In genomic region chr11:61268626-61269349, GRCm38 (mm10) we compare ENCODE assay signal across 28 mouse cellular contexts. TPM values are rescaled to one million over a fixed set of nuclear protein-coding genes. Genes with fewer than 3 reads are reported as not detected.
A peak's percentile ranks its signal among the peaks of the same experiment; 100 is the strongest.
DNase-seq lines count a peak whose midpoint lies in the region; ATAC-seq and TF ChIP-seq lines count a peak whose summit lies in the region.
"Had no signal": no experiment of that assay in that cellular context is flagged by ENCODE, and none has a peak within 500 bp of the region (broad histone marks: within the 10 kb centered on the region; RNA-seq: fewer than 3 reads in every experiment).

No protein-coding gene starts in this region.

- 75% methylated on average over 6 of the region's 6 CpGs for WGBS in liver, embryonic 11.5 days
- 56% methylated on average over 6 of the region's 6 CpGs for WGBS in liver, embryonic 16.5 days (ENCODE audit: insufficient replicate concordance)
- 54% methylated on average over 6 of the region's 6 CpGs for WGBS in small intestine, adult 2 months

- peaks cover 5% of the 10 kb centered on the region; the same call in 1 of the 2 replicates for H3K4me1 ChIP-seq in liver, embryonic 11.5 days (replicated peaks; ENCODE audit: control insufficient read depth, insufficient read depth, low read length)
- H3K4me1 ChIP-seq in liver, embryonic 16.5 days (ENCODE audit: control insufficient read depth, low read depth, low read length): peaks cover 16% of the 10 kb centered on the region
- peaks cover 21% of the 10 kb centered on the region; the same call in 1 of the 2 replicates for H3K4me1 ChIP-seq in small intestine, adult 2 months (ENCODE audit: control insufficient read depth, insufficient read depth, insufficient read length, low read length)

- no peak overlapping the region for H3K27ac ChIP-seq in liver, embryonic 11.5 days (ENCODE audit: low read depth, low read length)
- peak overlapping the region; percentile 81 for H3K27ac ChIP-seq in liver, embryonic 16.5 days (ENCODE audit: low read length)
- peak overlapping the region; percentile 74 for H3K27ac ChIP-seq in small intestine, adult 2 months (ENCODE audit: insufficient read depth, low read depth, low read length)
- H3K27ac ChIP-seq: heart, embryonic 13.5 days; hindbrain, embryonic 14.5 days; kidney, postnatal 0 days; lung, embryonic 15.5 days; midbrain, embryonic 13.5 days; neural tube, embryonic 13.5 days had no signal

- ATAC-seq in liver, embryonic 11.5 days (replicated peaks; ENCODE audit: low FRiP score): no peak
- peak; percentile 46 for ATAC-seq in liver, embryonic 16.5 days (ENCODE audit: low read depth)
- no peak for ATAC-seq in frontal cortex, adult (ENCODE audit: low TSS enrichment)
- ATAC-seq: forebrain, postnatal 0 days; midbrain, embryonic 13.5 days had no signal

- no peaks in the 10 kb centered on the region for H3K9me3 ChIP-seq in liver, embryonic 11.5 days (ENCODE audit: control insufficient read depth, low read length)
- H3K9me3 ChIP-seq in liver, embryonic 16.5 days (replicated peaks; ENCODE audit: control insufficient read depth, low read length): no peaks in the 10 kb centered on the region
- H3K9me3 ChIP-seq: G1E; heart, embryonic 13.5 days; lung, embryonic 15.5 days; midbrain, embryonic 13.5 days; neural tube, embryonic 13.5 days had no signal

- no peak overlapping the region for H3K9ac ChIP-seq in liver, embryonic 11.5 days (ENCODE audit: low read depth, low read length)
- H3K9ac ChIP-seq in liver, embryonic 16.5 days (ENCODE audit: low read depth, low read length): no peak overlapping the region
- H3K9ac ChIP-seq: forebrain, postnatal 0 days; heart, embryonic 13.5 days; hindbrain, embryonic 14.5 days; lung, embryonic 15.5 days; midbrain, embryonic 13.5 days; neural tube, embryonic 13.5 days had no signal

- no peaks in the 10 kb centered on the region for H3K36me3 ChIP-seq in liver, embryonic 11.5 days (ENCODE audit: control insufficient read depth, insufficient read depth, low read length)
- no peaks in the 10 kb centered on the region for H3K36me3 ChIP-seq in liver, embryonic 16.5 days (ENCODE audit: control insufficient read depth, insufficient read depth)
- peaks cover 13% of the 10 kb centered on the region for H3K36me3 ChIP-seq in small intestine, adult 2 months (ENCODE audit: control insufficient read depth, insufficient read depth, low read length)

- DNase-seq in retina, adult 2 months (ENCODE audit: low read depth, low spot score): peak; percentile 57
- no peak for DNase-seq in retina, embryonic 14.5 days (ENCODE audit: low spot score)
- no peak for DNase-seq in liver, embryonic 11.5 days (ENCODE audit: low spot score)
- no peak for DNase-seq in T-cell, adult 2 months (ENCODE audit: low spot score)
- no peak for DNase-seq in lung, postnatal 10 days
- DNase-seq: adrenal gland, postnatal 25 days; cerebellum, adult 18-20 months; cerebellum, postnatal 10 days; forebrain, postnatal 0 days; gastrocnemius, postnatal 10 days; heart, adult 11 months; heart, postnatal 10 days; kidney, adult 8-10 months; kidney, postnatal 4 days; lung, postnatal 36 days; right cerebral cortex, adult 18-20 months; thymus, postnatal 14 days had no signal

- no peak for TF ChIP-seq POLR2A in small intestine, adult 2 months (IDR thresholded peaks at IDR 0.05; ENCODE audit: low read depth, low read length)

- H3K4me2 ChIP-seq in liver, embryonic 11.5 days: peak overlapping the region; percentile 11; the same call in 1 of the 2 replicates
- peak overlapping the region; percentile 4 for H3K4me2 ChIP-seq in liver, embryonic 16.5 days (ENCODE audit: low read depth, low read length)
- H3K4me2 ChIP-seq: heart, embryonic 13.5 days; hindbrain, embryonic 14.5 days; lung, embryonic 15.5 days; midbrain, embryonic 13.5 days; neural tube, embryonic 13.5 days had no signal

- no peak overlapping the region for H3K4me3 ChIP-seq in liver, embryonic 11.5 days (ENCODE audit: low read depth, low read length)
- H3K4me3 ChIP-seq in liver, embryonic 16.5 days (ENCODE audit: low read depth, low read length): no peak overlapping the region
- H3K4me3 ChIP-seq in small intestine, adult 2 months (ENCODE audit: low read depth, low read length): no peak overlapping the region
- H3K4me3 ChIP-seq: erythroblast, embryonic 14.5 days; heart, embryonic 13.5 days; lung, embryonic 15.5 days; midbrain, embryonic 13.5 days; neural tube, embryonic 13.5 days had no signal

- no peaks in the 10 kb centered on the region for H3K27me3 ChIP-seq in liver, embryonic 11.5 days (replicated peaks; ENCODE audit: control insufficient read depth, insufficient read depth, low read length)
- no peaks in the 10 kb centered on the region for H3K27me3 ChIP-seq in liver, embryonic 16.5 days (ENCODE audit: control insufficient read depth, insufficient read depth, low read depth, low read length)
- H3K27me3 ChIP-seq in small intestine, adult 2 months (ENCODE audit: control insufficient read depth, insufficient read depth, low read length): no peaks in the 10 kb centered on the region
- H3K27me3 ChIP-seq: heart, embryonic 13.5 days; lung, embryonic 15.5 days; neural tube, embryonic 13.5 days had no signal

- no peak for TF ChIP-seq CTCF in small intestine, adult 2 months (IDR thresholded peaks at IDR 0.05; ENCODE audit: extremely low read depth, insufficient read length, insufficient replicate concordance, low read depth, low read length)

RNA-seq across cellular contexts. Expression of gene Aldh3a2, which starts 1.5 kb away (rescaled TPM):
- polyA plus RNA-seq in liver, embryonic 11.5 days (2014; fragmentation: Nextera tagmentation; extraction: Ambion mirVana): 23.8 and 28.3 TPM in 2 replicates
- polyA plus RNA-seq in liver, embryonic 16.5 days (2015; fragmentation: Nextera tagmentation; extraction: Ambion mirVana): 36.5 and 40.9 TPM in 2 replicates
- 68.2 and 166 TPM in 2 replicates for polyA plus RNA-seq in small intestine, adult 2 months (2012; rRNA removed)
- polyA plus RNA-seq: erythroblast, embryonic 14.5 days had no signal
